Mouse (Mus musculus) CH12.LX (cell line): ENCODE data around the gene Myl12a.

ENCODE experiments used
- CTCF ChIP-seq, 2 experiments: IDR thresholded peaks in 1 of 2; conservative IDR thresholded peaks in 1 of 2; 2 replicates each; pipeline ENCODE4 v1.5.1; 2011 to 2012; ENCODE audit warnings: low read depth in 2 of 2, low read length in 2 of 2, improper control_type of control experiment in 1 of 2, inconsistent platforms in 1 of 2, mild to moderate bottlenecking in 1 of 2, moderate library complexity in 1 of 2
- E2F4 ChIP-seq: IDR thresholded peaks from 2 replicates; pipeline ENCODE4 v1.6.1; 2011; ENCODE audit warnings: low read depth, low read length, improper control_type of control experiment; ENCODE audit not compliant: insufficient replicate concordance
- EP300 ChIP-seq: IDR thresholded peaks from 2 replicates; pipeline ENCODE4 v1.6.1; 2011; ENCODE audit warnings: low read length, improper control_type of control experiment
- HCFC1 ChIP-seq: IDR thresholded peaks from 2 replicates; pipeline ENCODE4 v1.6.1; 2012; ENCODE audit warnings: low read depth, mild to moderate bottlenecking, inconsistent platforms, low read length, improper control_type of control experiment
- MAFK ChIP-seq: IDR thresholded peaks from 2 replicates; pipeline ENCODE4 v1.6.1; 2011; ENCODE audit warnings: low read length, improper control_type of control experiment; ENCODE audit not compliant: insufficient replicate concordance
- MAX ChIP-seq: IDR thresholded peaks from 2 replicates; pipeline ENCODE4 v1.6.1; 2011; ENCODE audit warnings: low read length, improper control_type of control experiment
- MEF2A ChIP-seq: IDR thresholded peaks from 2 replicates; pipeline ENCODE4 v1.6.1; 2014; ENCODE audit warnings: low read depth, mild to moderate bottlenecking, inconsistent platforms, low read length, improper control_type of control experiment, borderline replicate concordance
- NRF1 ChIP-seq: IDR thresholded peaks from 2 replicates; pipeline ENCODE4 v1.6.1; 2014; ENCODE audit warnings: low read depth, mild to moderate bottlenecking, inconsistent platforms, low read length, improper control_type of control experiment, moderate library complexity
- RAD21 ChIP-seq: IDR thresholded peaks from 2 replicates; pipeline ENCODE4 v1.6.1; 2011; ENCODE audit warnings: low read depth, mild to moderate bottlenecking, low read length, improper control_type of control experiment, moderate library complexity

GRCm38 (mm10) chr17:71002744-71003094 lies at the start of gene Myl12a:
- no peak for TF ChIP-seq MEF2A
- TF ChIP-seq CTCF (conservative IDR thresholded peaks at IDR 0.05 in 1 of 2, IDR thresholded peaks at IDR 0.05 in 1 of 2; ENCODE audit: low read depth in 2 of 2, low read length in 2 of 2) = no peak
- TF ChIP-seq MAX = no peak
- no peak for TF ChIP-seq E2F4
- TF ChIP-seq MAFK = no peak
- TF ChIP-seq NRF1 = no peak
- TF ChIP-seq HCFC1 = no peak
- TF ChIP-seq EP300 = no peak
- TF ChIP-seq RAD21 = no peak
